Mouse (Mus musculus) heart, adult 2 months (tissue): ENCODE measurements around the gene Fibcd1. TPM values are rescaled to one million over a fixed set of nuclear protein-coding genes. Genes with fewer than 3 reads are reported as not detected.

Experiments used
- DNase-seq, 2 experiments: peaks; one replicate each; pipeline ENCODE4 v3.0.0; 2021
- H3K27ac ChIP-seq: fragments of 200-600 bp; 2 replicates; pipeline ENCODE4 v1.8.1; 2022
- H3K27me3 ChIP-seq: fragments of 200-500 bp; 2 replicates; pipeline ENCODE4 v1.6.1; 2012; ENCODE audit warnings: mild to moderate bottlenecking, low read length, inconsistent platforms, mixed read lengths; ENCODE audit not compliant: control insufficient read depth, insufficient read depth
- H3K36me3 ChIP-seq: fragments of 200-500 bp; 2 replicates; pipeline ENCODE4 v1.6.1; 2012; ENCODE audit warnings: low read length, inconsistent platforms; ENCODE audit not compliant: control insufficient read depth, insufficient read depth
- H3K4me1 ChIP-seq: fragments of 200-500 bp; 2 replicates; pipeline ENCODE4 v1.6.1; 2011; ENCODE audit warnings: low read length; ENCODE audit not compliant: control insufficient read depth, insufficient read depth
- H3K4me3 ChIP-seq: fragments of 200-600 bp; 2 replicates; pipeline ENCODE4 v1.8.1; 2022
- H3K79me2 ChIP-seq: fragments of 200-500 bp; replicated peaks from 2 replicates; pipeline ENCODE4 v1.6.1; 2012; ENCODE audit warnings: mild to moderate bottlenecking, inconsistent platforms, low read length, moderate library complexity, mixed read lengths; ENCODE audit not compliant: control insufficient read depth, insufficient read depth
- H3K9ac ChIP-seq: fragments of 200-500 bp; 2 replicates; pipeline ENCODE4 v1.6.1; 2012; ENCODE audit warnings: low read depth, mild to moderate bottlenecking, control low read depth, inconsistent platforms, low read length, mixed read lengths
- CTCF ChIP-seq: fragments of 200-600 bp; IDR thresholded peaks from 2 replicates; pipeline ENCODE4 v1.8.1; 2022; ENCODE audit warnings: antibody characterized with exemption, mild to moderate bottlenecking, moderate library complexity
- EP300 ChIP-seq: fragments of 200-500 bp; IDR thresholded peaks from 2 replicates; pipeline ENCODE4 v1.6.1; 2011; ENCODE audit warnings: low read depth, low read length, control low read depth; ENCODE audit not compliant: insufficient read depth
- POLR2A ChIP-seq: fragments of 200-500 bp; IDR thresholded peaks from 2 replicates; pipeline ENCODE4 v1.6.1; 2011; ENCODE audit warnings: mild to moderate bottlenecking, low read depth, low read length, control low read depth; ENCODE audit not compliant: insufficient read depth
- WGBS: fragments of 180-500 bp; shearing (Covaris S2); methylation state at CpG from one replicate; pipeline ENCODE4 v1.1.7; 2018; 5-methylcytosine and 5-hydroxymethylcytosine counted together
- intact Hi-C: fragments of 180-260 bp; cut with DNase I; formaldehyde crosslinking; loops from one replicate; pipeline ENCODE4 v1.15.1; 2025
- polyA plus RNA-seq: library from polyadenylated mRNA; depleted of rRNA; stranded (reverse); fragments of >200 nt; gene quantifications from 2 replicates; pipeline ENCODE4 v1.2.3, GENCODE M21; 2012
- total RNA-seq, 2 experiments: library from RNA; stranded (reverse); gene quantifications; 2 replicates each; pipeline ENCODE4 v1.2.3; 2021

The Fibcd1 gene
- total and polyA plus RNA-seq, 3 experiments, result not detected

GRCm38 (mm10) chr2:31811086-31811958, 34.5 kb downstream of the Fibcd1 start:
- H3K27ac ChIP-seq, result no peak overlapping the region
- H3K79me2 ChIP-seq, result no peaks in the 10 kb centered on the region
- no peak overlapping the region for H3K4me3 ChIP-seq
- TF ChIP-seq EP300 (no peak), POLR2A (no peak)
- H3K9ac ChIP-seq, result no peak overlapping the region
- intact Hi-C loops, result no loop called here
- H3K27me3 ChIP-seq, result no peaks in the 10 kb centered on the region
- no peaks in the 10 kb centered on the region for H3K36me3 ChIP-seq
- no peak for DNase-seq
- no peaks in the 10 kb centered on the region for H3K4me1 ChIP-seq
- 73% methylated on average over 14 of the region's 14 CpGs for WGBS

- H3K4me3 ChIP-seq, result no peak within 1 kb of the TSS
- H3K4me1 ChIP-seq, result no peaks in the 10 kb centered on the region
- H3K36me3 ChIP-seq, result no peaks in the 10 kb centered on the region
- intact Hi-C loops, result no loop called here
- DNase-seq, result no peak
- H3K27me3 ChIP-seq, result no peaks in the 10 kb centered on the region
- H3K79me2 ChIP-seq, result no peaks in the 10 kb centered on the region
- no peak for TF ChIP-seq POLR2A
- no peak for TF ChIP-seq CTCF
- no peak for TF ChIP-seq EP300
- WGBS, result 47% methylated on average over 11 of the region's 12 CpGs
- no peak within 1 kb of the TSS for H3K27ac ChIP-seq
- H3K9ac ChIP-seq, result no peak within 1 kb of the TSS
These were observed 35.4 kb downstream of the Fibcd1 start, which contains the start of gene Qrfp for GRCm38 (mm10) chr2:31810444-31810843. Gene Qrfp, minus strand, starts transcription at chr2:31810580.

- H3K27ac ChIP-seq, result no peak overlapping the region
- no peaks in the 10 kb centered on the region for H3K79me2 ChIP-seq
- DNase-seq, result no peak
- intact Hi-C loops, result no loop called here
- H3K27me3 ChIP-seq, result no peaks in the 10 kb centered on the region
- no peak overlapping the region for H3K9ac ChIP-seq
- H3K4me1 ChIP-seq, result no peaks in the 10 kb centered on the region
- WGBS, result 33% methylated on average over 2 of the region's 2 CpGs
- no peak overlapping the region for H3K4me3 ChIP-seq
- TF ChIP-seq POLR2A, result no peak
- TF ChIP-seq EP300, result no peak
- no peak for TF ChIP-seq CTCF
- no peaks in the 10 kb centered on the region for H3K36me3 ChIP-seq
These were observed 36.5 kb downstream of the Fibcd1 start for GRCm38 (mm10) chr2:31809358-31809740.

GRCm38 (mm10) chr2:31808410-31809357, 37.1 kb downstream of the Fibcd1 start:
- intact Hi-C loops, result no loop called here
- peak in 1 of 2 experiments; percentile 35 for DNase-seq
- peak overlapping the region; percentile 21; the same call in 1 of the 2 replicates for H3K9ac ChIP-seq

GRCm38 (mm10) chr2:31806639-31807382, 39.0 kb downstream of the Fibcd1 start:
- intact Hi-C loops, result no loop called here
- no peak overlapping the region for H3K27ac ChIP-seq

More at GRCm38 (mm10) chr2:31808410-31809357, 37.1 kb downstream of the Fibcd1 start:
- 48% methylated on average over 28 of the region's 28 CpGs for WGBS
- no peak for TF ChIP-seq EP300
- TF ChIP-seq CTCF, result no peak
- TF ChIP-seq POLR2A, result no peak
- no peaks in the 10 kb centered on the region for H3K79me2 ChIP-seq
- H3K4me3 ChIP-seq, result no peak overlapping the region
- no peaks in the 10 kb centered on the region for H3K4me1 ChIP-seq
- H3K36me3 ChIP-seq, result no peaks in the 10 kb centered on the region
- no peak overlapping the region for H3K27ac ChIP-seq
- H3K27me3 ChIP-seq, result no peaks in the 10 kb centered on the region

More at GRCm38 (mm10) chr2:31806639-31807382, 39.0 kb downstream of the Fibcd1 start:
- H3K79me2 ChIP-seq, result no peaks in the 10 kb centered on the region
- H3K4me3 ChIP-seq, result no peak overlapping the region
- no peak overlapping the region for H3K9ac ChIP-seq
- no peaks in the 10 kb centered on the region for H3K4me1 ChIP-seq
- no peaks in the 10 kb centered on the region for H3K36me3 ChIP-seq
- no peak for TF ChIP-seq EP300
- no peak for TF ChIP-seq POLR2A
- no peak for TF ChIP-seq CTCF
- H3K27me3 ChIP-seq, result no peaks in the 10 kb centered on the region
- DNase-seq, result no peak
- 64% methylated on average over 9 of the region's 9 CpGs for WGBS
